Mouse (Mus musculus): Measurements from ENCODE around the gene Mthfsd.

GRCm38 (mm10) chr8:121108657-121109056 is 465 bp upstream of the Mthfsd start:
- TF ChIP-seq ZC3H11A (IDR thresholded peaks at IDR 0.05; ENCODE audit: borderline replicate concordance, low read depth, low read length), result no peak
- no peak for TF ChIP-seq CHD2 (IDR thresholded peaks at IDR 0.05; ENCODE audit: low read depth, low read length)
- no peak for TF ChIP-seq ZNF384 (IDR thresholded peaks at IDR 0.05; ENCODE audit: low read depth, low read length)
- no peak for TF ChIP-seq MAFK (IDR thresholded peaks at IDR 0.05; ENCODE audit: insufficient read depth, low read depth, low read length)
